8 mouse cellular contexts compared by ENCODE assay signal in the genomic region with DNA sequence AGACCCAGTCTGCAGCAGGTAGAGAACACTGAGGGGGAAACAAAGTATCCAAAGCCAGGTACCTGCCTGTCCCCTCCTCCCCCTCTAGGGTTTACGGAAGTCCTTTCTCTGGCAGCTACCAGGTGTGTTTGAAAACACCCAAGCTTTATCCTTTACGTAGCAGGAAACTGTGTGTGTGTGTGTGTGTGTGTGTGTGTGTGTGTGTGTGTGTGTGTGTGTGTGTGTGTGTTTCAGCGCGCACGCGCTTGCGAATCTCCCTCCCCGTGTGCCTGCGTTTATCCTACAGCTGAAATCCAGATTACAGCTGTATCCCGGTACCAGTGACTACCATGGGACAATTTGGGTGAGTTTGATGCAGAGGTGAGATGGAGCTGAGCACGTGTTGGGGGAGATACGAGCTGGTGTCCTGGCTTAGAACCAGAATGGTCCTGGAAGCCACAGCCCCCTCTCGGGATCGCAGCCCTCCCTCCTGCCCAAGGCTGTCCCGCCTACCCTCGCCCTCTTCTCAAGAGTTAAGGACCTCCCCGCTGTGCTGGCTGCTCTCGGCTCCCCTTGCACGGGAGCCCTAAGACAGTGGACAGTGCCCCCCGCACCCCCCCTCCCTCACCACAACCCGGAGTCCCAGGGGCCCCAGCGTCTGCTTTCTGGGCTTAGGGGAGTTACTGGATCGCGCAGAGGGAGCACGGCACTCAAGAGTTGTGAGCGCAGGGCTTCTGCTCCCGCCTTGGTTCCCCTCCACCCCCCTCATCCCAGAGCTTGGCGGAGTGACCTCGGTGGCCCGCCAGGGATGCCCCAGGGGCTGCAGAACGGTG.
DNase-seq lines count a peak whose midpoint lies in the region; ATAC-seq lines count a peak whose summit lies in the region.

No protein-coding gene starts in this region.

- DNase-seq in adrenal gland, postnatal 36 days: peak; percentile 12 to 14
- DNase-seq in adrenal gland, adult 8-10 months: no peak
- peak; percentile 66 for DNase-seq in CD4-positive helper T cell, adult 2 months (ENCODE audit: low read depth, low spot score)
- no peak for DNase-seq in liver, embryonic 13.5 days
- DNase-seq in splenic B cell, adult 2 months (ENCODE audit: low read depth, low spot score): peak; percentile 45
- no peak for DNase-seq in cerebellum, postnatal 36 days

- peak overlapping the region; percentile 75 for H3K4me2 ChIP-seq in forebrain, embryonic 13.5 days
- peak overlapping the region; percentile 69 for H3K4me2 ChIP-seq in liver, embryonic 13.5 days

- peak overlapping the region; percentile 38 for H3K4me3 ChIP-seq in forebrain, embryonic 13.5 days
- peak overlapping the region; percentile 48 for H3K4me3 ChIP-seq in liver, embryonic 13.5 days (replicated peaks)

- H3K9ac ChIP-seq in forebrain, embryonic 13.5 days: peak overlapping the region; percentile 51
- peak overlapping the region; percentile 59 for H3K9ac ChIP-seq in liver, embryonic 13.5 days

- peak; percentile 42 for ATAC-seq in forebrain, embryonic 13.5 days
- peak; percentile 17; the same call in 1 of the 2 replicates for ATAC-seq in liver, embryonic 13.5 days (ENCODE audit: low read depth)
- ATAC-seq in megakaryocyte, adult 5-6 weeks (ENCODE audit: poor library complexity, severe bottlenecking): no peak

- H3K4me1 ChIP-seq in forebrain, embryonic 13.5 days: peaks cover 17% of the 10 kb centered on the region; the same call in 1 of the 2 replicates
- peaks cover 43% of the 10 kb centered on the region for H3K4me1 ChIP-seq in liver, embryonic 13.5 days (replicated peaks)

- no peaks in the 10 kb centered on the region for H3K36me3 ChIP-seq in forebrain, embryonic 13.5 days (ENCODE audit: poor library complexity, severe bottlenecking)
- no peaks in the 10 kb centered on the region for H3K36me3 ChIP-seq in liver, embryonic 13.5 days
- H3K36me3 ChIP-seq in splenic B cell, adult 2 months (ENCODE audit: control insufficient read depth, insufficient read depth, low read length, poor library complexity, severe bottlenecking): no peaks in the 10 kb centered on the region

- no peaks in the 10 kb centered on the region for H3K9me3 ChIP-seq in forebrain, embryonic 13.5 days (replicated peaks)
- no peaks in the 10 kb centered on the region for H3K9me3 ChIP-seq in liver, embryonic 13.5 days (replicated peaks)

- no peak overlapping the region for H3K27ac ChIP-seq in forebrain, embryonic 13.5 days
- no peak overlapping the region for H3K27ac ChIP-seq in liver, embryonic 13.5 days

- peaks cover 22% of the 10 kb centered on the region for H3K27me3 ChIP-seq in forebrain, embryonic 13.5 days
- peaks cover 32% of the 10 kb centered on the region for H3K27me3 ChIP-seq in liver, embryonic 13.5 days
- no peaks in the 10 kb centered on the region for H3K27me3 ChIP-seq in splenic B cell, adult 2 months (ENCODE audit: control insufficient read depth, insufficient read depth, low read length, poor library complexity, severe bottlenecking)

- under 1% methylated on average over 31 of the region's 31 CpGs for whole genome bisulfite sequencing in forebrain, embryonic 13.5 days
- WGBS in liver, embryonic 13.5 days (ENCODE audit: insufficient replicate concordance): 3% methylated on average over 31 of the region's 31 CpGs

Comparison
In these comparisons a context has a peak if more than half of its experiments do, and no peak if none do; other contexts are left out.
1. DNase-seq: peak in adrenal gland, postnatal 36 days (2 of 2), CD4-positive helper T cell, adult 2 months (single experiment) and splenic B cell, adult 2 months (single experiment); none in adrenal gland, adult 8-10 months (single experiment), liver, embryonic 13.5 days (single experiment) and cerebellum, postnatal 36 days (0 of 2).